Mouse (Mus musculus) ES-E14 (cell line): ENCODE measurements around the gene Nudt22. TPM values are rescaled to one million over a fixed set of nuclear protein-coding genes. Genes with fewer than 3 reads are reported as not detected.
"Not testable (repeated sequence)": the region's sequence is repeated elsewhere in the genome, so short reads cannot be mapped to it uniquely, and the experiment has no call there.

Source experiments
- DNase-seq: peaks from one replicate; pipeline ENCODE4 v3.0.0-alpha.2; 2013; ENCODE audit warnings: low read depth, low spot score
- H3K27ac ChIP-seq: 2 replicates; pipeline ENCODE4 v1.5.1; 2012; ENCODE audit warnings: low read depth, mild to moderate bottlenecking, low read length, moderate library complexity, mixed read lengths; ENCODE audit not compliant: poor library complexity, insufficient read depth, severe bottlenecking
- H3K36me3 ChIP-seq: 2 replicates; pipeline ENCODE4 v1.6.1; 2012; ENCODE audit warnings: mild to moderate bottlenecking, low read length, moderate library complexity, mixed read lengths; ENCODE audit not compliant: control insufficient read depth, poor library complexity, insufficient read depth, severe bottlenecking
- H3K4me1 ChIP-seq, 2 experiments: fragments of 150-350 bp in 1 of 2; sonication (generic) in 1 of 2; 2 replicates each; pipeline ENCODE4 v1.6.1; 2012; ENCODE audit warnings: low read length in 2 of 2, mild to moderate bottlenecking in 1 of 2, mixed read lengths in 1 of 2; ENCODE audit not compliant: control insufficient read depth in 2 of 2, insufficient read depth in 2 of 2, poor library complexity in 1 of 2
- H3K4me3 ChIP-seq, 2 experiments: fragments of 150-350 bp in 1 of 2; sonication (generic) in 1 of 2; 2 replicates each; pipeline ENCODE4 v1.5.1; 2012; ENCODE audit warnings: low read length in 2 of 2, low read depth in 1 of 2, mild to moderate bottlenecking in 1 of 2, mixed read lengths in 1 of 2; ENCODE audit not compliant: insufficient read depth in 1 of 2, poor library complexity in 1 of 2, severe bottlenecking in 1 of 2
- H3K9ac ChIP-seq: 2 replicates; pipeline ENCODE4 v1.6.1; 2012; ENCODE audit warnings: low read depth, mild to moderate bottlenecking, low read length, mixed read lengths; ENCODE audit not compliant: poor library complexity, insufficient read depth, severe bottlenecking
- H3K9me3 ChIP-seq: fragments of 150-350 bp; sonication (generic); 2 replicates; pipeline ENCODE4 v1.6.1; 2012; ENCODE audit warnings: low read depth, mild to moderate bottlenecking, low read length; ENCODE audit not compliant: control insufficient read depth, insufficient read depth
- CHD2 ChIP-seq: IDR thresholded peaks from 2 replicates; pipeline ENCODE4 v1.6.1; 2014; ENCODE audit warnings: mild to moderate bottlenecking, low read depth, low read length, inconsistent platforms
- HCFC1 ChIP-seq: IDR thresholded peaks from 2 replicates; pipeline ENCODE4 v1.6.1; 2012; ENCODE audit warnings: low read length, inconsistent platforms, borderline replicate concordance; ENCODE audit not compliant: insufficient read depth
- MAFK ChIP-seq: IDR thresholded peaks from 2 replicates; pipeline ENCODE4 v1.6.1; 2014; ENCODE audit warnings: mild to moderate bottlenecking, low read depth, low read length, inconsistent platforms; ENCODE audit not compliant: insufficient read depth
- ZC3H11A ChIP-seq: IDR thresholded peaks from 2 replicates; pipeline ENCODE4 v1.6.1; 2012; ENCODE audit warnings: low read depth, mild to moderate bottlenecking, inconsistent platforms, low read length, borderline replicate concordance
- ZNF384 ChIP-seq: IDR thresholded peaks from 2 replicates; pipeline ENCODE4 v1.6.1; 2012; ENCODE audit warnings: low read depth, low read length, inconsistent platforms
- in situ Hi-C, 2 experiments: fragments of 600-800 bp; cut with MboI; formaldehyde crosslinking; loops; one replicate each; pipeline ENCODE4 v1.15.1; 2025; ENCODE audit warnings: low sequenced_read_pairs in 2 of 2, inconsistent platforms in 1 of 2; ENCODE audit not compliant: unreplicated experiment in 2 of 2
- total RNA-seq: library from RNA; depleted of rRNA; stranded (reverse); fragments of 300-350 nt; gene quantifications from 2 replicates; pipeline ENCODE4 v1.2.3, GENCODE M21; 2012

Gene Nudt22
- total RNA-seq, 1 experiment = 12.7 TPM

DNA sequence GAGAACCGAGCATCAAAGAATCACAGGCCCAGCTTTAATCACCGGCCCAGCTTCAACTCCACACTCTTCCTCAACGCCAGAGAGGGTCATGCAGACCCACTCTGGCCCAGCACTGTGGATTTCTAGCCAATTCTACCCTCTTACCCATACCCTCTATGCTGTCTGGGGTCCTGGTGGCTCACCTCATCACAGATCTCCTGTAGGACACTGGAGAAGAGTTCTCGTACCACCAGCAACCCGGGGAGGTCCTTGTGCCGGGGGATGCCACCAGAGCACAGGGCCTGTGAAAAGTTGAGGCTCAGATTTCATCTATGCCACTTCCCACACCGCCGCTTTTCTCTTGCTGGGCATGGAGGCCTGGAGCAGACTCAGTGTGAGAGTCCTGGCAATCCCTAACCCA, 1.4 kb downstream of the Nudt22 start:
- peaks cover 4 to 21% of the 10 kb centered on the region in 2 experiments; a peak in 3 of 4 replicates for H3K4me1 ChIP-seq
- in situ Hi-C loops = no loop called here
- no peak overlapping the region for H3K4me3 ChIP-seq
- peaks cover 13% of the 10 kb centered on the region for H3K36me3 ChIP-seq
- H3K9me3 ChIP-seq = no peaks in the 10 kb centered on the region
- TF ChIP-seq HCFC1 = no peak
- no peak for TF ChIP-seq ZNF384
- no peak for TF ChIP-seq MAFK
- no peak for TF ChIP-seq ZC3H11A
- TF ChIP-seq CHD2 = no peak
- H3K27ac ChIP-seq = no peak overlapping the region
- DNase-seq = no peak
- 0 out of 2 replicates have a peak overlapping the region, but pooled peaks have one; percentile 36 for H3K9ac ChIP-seq

DNA sequence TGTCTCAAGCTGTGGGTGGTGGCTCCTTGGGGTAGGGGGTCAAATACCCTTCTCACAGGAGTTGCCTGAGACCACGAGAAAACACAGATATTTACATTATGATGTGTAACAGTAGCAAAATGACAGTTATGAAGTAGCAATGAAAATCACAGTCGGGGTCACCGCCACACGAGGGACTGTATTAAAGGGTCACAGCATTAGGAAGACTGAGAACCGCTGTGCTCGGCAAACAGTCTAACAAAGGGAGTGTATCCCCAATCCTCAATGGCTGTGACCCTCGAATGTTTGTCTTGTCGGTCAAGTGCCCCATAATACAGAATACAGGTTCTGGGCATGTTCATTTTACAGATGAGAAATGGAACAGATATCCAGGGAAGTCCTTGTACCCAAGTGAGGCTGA, 1.9 kb downstream of the Nudt22 start:
- H3K9ac ChIP-seq = no peak overlapping the region
- in situ Hi-C loops = no loop called here
- no peak overlapping the region for H3K27ac ChIP-seq
- peaks cover 11% of the 10 kb centered on the region for H3K36me3 ChIP-seq
- DNase-seq = no peak
- no peaks in the 10 kb centered on the region for H3K9me3 ChIP-seq
- peaks cover 4 to 25% of the 10 kb centered on the region in 2 experiments; a peak in 3 of 4 replicates for H3K4me1 ChIP-seq
- no peak overlapping the region for H3K4me3 ChIP-seq
- TF ChIP-seq MAFK (no peak), CHD2 (no peak), ZNF384 (no peak), ZC3H11A (no peak), HCFC1 (no peak)

DNA sequence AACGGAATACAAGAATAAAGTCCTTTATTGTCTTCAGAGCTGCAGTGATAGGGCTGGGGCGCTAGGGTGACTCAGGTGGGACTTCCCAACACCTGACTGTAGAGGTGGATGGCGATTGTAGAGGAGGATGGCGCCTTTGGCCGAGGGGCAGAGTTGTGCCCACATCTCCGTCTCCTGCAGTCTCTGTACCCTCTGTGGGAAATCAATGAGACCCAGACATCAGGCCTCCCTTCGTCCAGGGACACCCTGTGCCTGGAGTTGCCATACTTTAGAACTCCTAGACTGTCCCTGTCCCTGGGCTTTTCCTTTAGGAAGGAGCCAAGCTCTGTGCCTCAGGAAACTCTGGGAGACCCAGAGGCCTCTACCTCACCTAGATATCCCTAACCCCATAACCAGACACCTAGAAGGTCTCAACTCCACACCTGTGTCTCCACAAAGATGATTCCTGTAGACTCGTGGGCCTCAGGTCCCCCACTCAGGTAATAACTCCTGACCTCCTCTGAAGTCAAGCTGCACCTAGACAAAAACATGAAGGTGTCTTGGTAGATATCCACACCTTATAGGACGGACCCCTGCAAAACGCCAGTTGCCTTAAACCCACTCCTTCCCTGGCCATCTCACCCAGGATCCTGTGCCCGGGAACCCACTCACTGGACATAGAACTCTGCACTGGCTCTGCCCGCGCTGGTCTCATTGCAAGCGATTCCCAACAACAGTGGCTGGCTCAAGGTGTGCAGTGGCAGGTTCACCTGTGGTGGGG, 2.7 kb downstream of the Nudt22 start:
- peak overlapping the region; percentile 28; the same call in 1 of the 2 replicates for H3K9ac ChIP-seq
- no peaks in the 10 kb centered on the region for H3K9me3 ChIP-seq
- H3K27ac ChIP-seq = peak overlapping the region; percentile 17; the same call in 1 of the 2 replicates
- no peak for DNase-seq
- H3K4me3 ChIP-seq = peak overlapping the region; percentile 29 to 71; a peak in 2 of 4 replicates
- peaks cover 5% of the 10 kb centered on the region; the same call in 1 of the 2 replicates for H3K36me3 ChIP-seq
- in situ Hi-C loops = no loop called here
- TF ChIP-seq ZNF384 = no peak
- no peak for TF ChIP-seq HCFC1
- no peak for TF ChIP-seq MAFK
- TF ChIP-seq ZC3H11A = no peak
- no peak for TF ChIP-seq CHD2
- peaks cover 4 to 25% of the 10 kb centered on the region in 2 experiments; a peak in 3 of 4 replicates for H3K4me1 ChIP-seq

DNA sequence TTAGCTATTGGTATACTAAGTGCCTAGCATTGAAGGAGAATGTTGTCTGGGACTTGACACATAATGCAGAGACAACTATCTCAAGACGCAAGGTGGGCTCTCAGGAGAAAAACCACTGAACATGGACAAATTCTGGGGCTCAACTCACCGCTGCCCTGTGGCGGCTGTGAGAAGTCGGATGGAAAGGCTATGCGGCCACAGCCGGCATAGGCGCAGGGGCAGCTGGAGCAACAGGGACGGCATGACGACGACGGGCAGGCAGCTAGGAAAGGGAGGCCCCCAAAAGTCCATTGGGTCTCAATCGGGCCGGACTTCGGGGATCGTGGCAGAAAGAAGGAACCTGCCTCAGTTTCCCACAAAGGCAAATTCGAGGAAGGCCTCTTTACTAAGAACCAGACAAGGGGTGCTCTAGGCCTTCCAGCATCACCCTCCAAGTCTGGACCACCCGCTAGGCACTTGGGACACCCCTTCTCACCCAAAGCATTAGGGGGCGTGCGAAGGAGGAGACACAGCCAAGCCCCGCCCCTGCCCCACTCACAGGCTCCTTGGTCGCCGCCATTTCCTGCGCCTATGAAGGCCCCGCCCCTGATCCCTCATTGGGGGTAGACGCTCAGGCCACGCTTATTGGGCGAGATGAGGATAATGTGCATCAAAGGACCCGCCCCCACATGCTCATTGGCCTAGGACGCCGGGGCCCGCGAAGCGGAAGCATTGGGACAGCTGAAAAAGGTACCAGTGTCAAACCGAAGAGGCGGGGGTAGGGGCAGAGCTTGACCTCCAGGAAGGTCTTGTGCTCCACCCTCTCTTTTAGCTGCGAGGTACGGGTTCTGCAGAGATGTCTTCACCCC, 3.7 kb downstream of the Nudt22 start, which contains the start of gene Dnajc4:
TSS of gene Dnajc4 (minus strand) at position 562 of the 848 bp plus-strand sequence.
- TF ChIP-seq ZC3H11A = no peak
- peak within 1 kb of the TSS; percentile 68 for H3K9ac ChIP-seq
- in situ Hi-C loops = no loop called here
- H3K4me3 ChIP-seq = peak within 1 kb of the TSS; percentile 61 to 71
- H3K4me1 ChIP-seq = peaks cover 4 to 25% of the 10 kb centered on the region in 2 experiments; a peak in 3 of 4 replicates
- no peaks in the 10 kb centered on the region for H3K9me3 ChIP-seq
- H3K27ac ChIP-seq = peak within 1 kb of the TSS; percentile 17; the same call in 1 of the 2 replicates
- peak; percentile 98 for DNase-seq
- H3K36me3 ChIP-seq = no peaks in the 10 kb centered on the region

DNA sequence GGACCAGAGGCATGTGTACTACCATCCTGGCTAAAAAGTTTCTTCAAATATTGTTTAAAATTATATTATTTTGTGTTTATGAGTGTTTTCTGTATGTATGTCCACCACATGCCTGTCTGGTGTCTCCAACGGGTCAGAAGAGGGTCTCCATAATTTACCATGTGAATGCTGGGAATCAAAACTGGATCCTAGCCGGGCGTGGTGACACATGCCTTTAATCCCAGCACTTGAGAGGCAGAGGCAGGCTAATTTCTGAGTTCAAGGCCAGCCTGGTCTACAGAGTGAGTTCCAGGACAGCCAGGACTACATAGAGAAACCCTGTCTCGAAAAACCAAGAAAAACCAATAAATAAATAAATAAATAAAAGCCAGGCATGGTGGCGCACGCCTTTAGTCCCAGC, 4.8 kb downstream of the Nudt22 start:
- H3K4me3 ChIP-seq, DNase-seq, in situ Hi-C loops, H3K9ac ChIP-seq, H3K36me3 ChIP-seq, H3K9me3 ChIP-seq, H3K27ac ChIP-seq: not testable (repeated sequence)
- peaks cover 4 to 26% of the 10 kb centered on the region in 2 experiments; a peak in 3 of 4 replicates for H3K4me1 ChIP-seq
